Mouse (Mus musculus) A20 (cell line): Measurements from ENCODE around the gene Tspyl1.

Source experiments
- DNase-seq: peaks from one replicate; pipeline ENCODE4 v3.0.0-alpha.2; 2011; ENCODE audit warnings: low read depth, low spot score

Tspyl1 gene

DNA sequence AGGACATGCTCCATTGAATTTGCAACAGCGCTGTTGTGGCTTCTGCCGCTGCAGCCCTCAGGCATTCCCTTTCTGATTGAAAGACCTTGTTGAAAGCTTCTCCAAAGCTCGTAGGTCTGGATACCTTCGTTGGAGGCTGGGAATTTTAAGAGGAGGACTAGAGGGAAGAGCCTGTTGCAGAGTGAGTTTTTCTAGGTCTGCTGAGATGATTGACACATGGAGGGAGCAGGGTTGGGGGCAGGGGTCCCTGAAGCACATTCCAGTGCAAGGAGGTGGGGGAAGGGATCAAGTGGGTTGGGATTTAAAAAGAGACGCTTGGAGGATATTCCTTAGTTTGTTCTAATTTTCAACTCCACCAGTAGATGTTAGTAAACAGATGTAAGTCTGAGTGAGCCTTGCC, 18.4 kb downstream of the Tspyl1 start:
- no peak for DNase-seq

DNA sequence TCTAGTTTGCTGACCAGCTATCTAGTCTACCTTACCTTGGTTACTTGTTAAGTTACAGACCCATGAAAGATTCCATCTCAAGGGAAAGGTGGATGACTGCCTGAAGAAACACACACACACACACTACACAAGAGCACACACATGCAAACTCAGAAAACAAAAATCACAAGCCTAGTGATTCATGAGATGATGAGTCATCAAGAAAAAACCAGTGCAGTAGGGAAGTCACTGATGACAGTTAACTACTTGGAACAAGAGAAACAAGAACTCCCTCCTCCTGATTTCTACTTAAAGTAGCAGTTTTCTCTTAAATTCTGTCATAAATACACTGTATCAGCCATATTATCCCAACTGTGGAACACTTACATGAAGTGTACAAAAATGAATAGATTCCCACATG, 25.1 kb downstream of the Tspyl1 start:
- DNase-seq: no peak

DNA sequence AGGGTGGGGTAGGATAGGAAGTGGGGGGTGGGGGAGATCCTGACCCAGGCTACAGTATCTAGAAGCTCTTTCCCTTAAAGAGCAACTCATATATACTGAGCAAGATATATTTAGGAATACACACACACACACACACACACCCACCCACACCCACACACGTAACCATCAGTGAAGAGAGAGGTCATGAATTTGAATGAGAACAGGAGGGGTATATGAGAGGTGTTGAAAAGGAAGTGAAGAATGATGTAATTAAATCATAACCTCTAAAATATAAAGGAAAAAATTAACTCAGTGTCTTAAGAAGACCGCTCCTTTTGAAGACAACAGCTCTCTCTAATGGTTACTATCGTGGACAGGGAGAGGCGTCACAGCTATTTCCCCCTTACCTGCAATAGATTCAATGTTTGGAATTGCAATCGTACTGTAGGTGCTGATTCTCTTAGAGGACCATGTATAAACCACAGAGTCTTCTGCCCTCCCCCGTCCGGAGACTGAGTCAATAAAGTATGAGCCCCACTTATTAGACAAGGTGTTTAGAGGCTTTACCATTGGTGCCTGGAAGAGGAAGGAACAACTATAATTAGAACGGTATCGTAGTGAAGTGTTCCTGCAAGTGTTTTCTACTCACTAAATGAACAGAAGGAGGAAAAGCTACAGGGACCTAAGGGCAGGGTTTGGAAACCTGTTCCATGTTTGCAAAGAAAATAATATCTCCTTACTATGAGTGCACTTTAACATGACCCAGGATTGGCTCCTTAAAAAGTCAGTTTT, 28.1 kb downstream of the Tspyl1 start:
- no peak for DNase-seq

DNA sequence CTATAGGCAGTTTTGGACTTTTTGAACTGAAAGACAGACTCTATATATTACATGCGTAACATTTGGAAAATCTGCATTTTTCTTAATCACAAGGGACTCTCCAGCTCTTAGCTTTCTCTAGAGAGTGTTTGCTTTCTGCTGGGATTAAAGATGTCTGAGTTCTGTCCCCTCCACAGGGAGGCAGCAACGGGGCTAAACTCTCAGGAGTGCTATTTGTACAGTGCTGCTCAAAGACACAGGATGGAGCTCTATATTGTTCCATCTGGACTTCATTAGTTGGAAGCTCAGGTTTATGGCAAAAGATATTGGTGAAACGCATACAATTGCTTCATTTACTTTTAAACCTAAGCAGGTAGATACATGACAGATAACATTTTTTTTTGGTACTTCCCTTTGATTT, 30.5 kb downstream of the Tspyl1 start:
- no peak for DNase-seq

DNA sequence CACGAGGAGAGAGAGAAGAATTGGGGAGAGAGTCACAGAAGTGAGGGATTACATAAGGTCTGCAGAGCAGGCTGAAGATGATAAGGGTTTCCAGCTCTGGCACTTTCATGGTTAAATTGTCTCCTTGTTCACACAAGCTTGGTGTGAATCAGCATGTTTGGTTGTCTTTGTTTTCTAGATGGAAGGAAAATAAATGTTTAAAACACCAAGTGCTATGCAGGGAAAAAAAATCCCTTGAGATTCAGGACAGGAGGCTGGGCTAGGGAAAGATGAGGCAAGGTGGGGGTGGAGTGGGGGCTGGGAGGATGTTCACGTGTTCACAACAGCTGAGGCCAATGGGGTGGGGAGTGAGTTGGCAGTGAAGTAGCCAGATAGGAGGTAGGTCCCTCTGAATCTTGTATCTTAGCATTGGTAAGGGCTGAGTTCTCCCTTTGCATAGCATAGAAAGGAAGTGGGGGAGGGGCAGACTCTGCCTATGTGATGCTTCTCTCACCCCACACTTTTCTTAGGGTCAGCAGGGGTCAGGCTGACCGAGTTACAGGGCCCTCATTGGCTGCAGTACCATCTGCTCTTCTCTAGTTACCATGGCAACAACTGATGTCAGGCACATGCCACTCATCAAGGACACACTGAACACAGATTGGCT, 34.7 kb downstream of the Tspyl1 start:
- DNase-seq: no peak

DNA sequence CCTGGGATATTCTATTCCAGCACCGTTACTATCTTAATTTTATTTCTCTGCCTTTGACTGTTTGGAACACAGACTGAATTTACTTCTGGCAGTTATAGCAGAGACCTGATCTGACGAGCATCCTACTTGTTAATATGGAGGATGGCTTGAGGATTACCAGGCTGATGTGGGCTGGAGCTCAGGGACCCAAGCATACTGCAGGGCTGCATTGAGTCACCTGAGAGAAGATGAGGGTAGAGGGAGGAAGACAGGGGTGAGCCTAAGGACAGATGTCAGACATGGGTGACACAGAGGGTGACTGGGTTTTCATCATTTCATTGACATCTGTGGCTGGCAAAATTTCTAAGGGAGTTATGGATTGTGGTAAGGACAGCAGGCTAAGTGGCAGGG, 35.2 kb downstream of the Tspyl1 start:
- DNase-seq: no peak

DNA sequence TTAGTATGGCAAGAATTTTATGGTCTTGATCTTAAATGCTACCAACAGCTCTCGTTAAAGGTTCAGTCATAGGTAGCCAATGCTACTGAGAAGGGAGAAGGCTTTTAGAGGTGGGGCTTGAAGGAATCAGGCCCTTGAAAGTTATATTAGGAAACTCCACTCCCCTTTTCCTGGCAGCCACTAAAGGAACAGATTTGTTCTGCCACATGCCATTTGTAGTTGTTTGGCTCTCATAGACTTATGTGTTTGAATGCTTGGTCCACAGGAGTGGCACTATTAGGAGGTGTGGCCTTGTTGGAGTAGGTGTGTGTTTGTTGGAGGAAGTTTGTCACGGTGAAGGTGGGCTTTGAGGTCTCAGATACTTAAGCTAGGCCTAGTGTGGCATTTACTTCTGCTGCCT, 38.8 kb downstream of the Tspyl1 start:
- no peak for DNase-seq

DNA sequence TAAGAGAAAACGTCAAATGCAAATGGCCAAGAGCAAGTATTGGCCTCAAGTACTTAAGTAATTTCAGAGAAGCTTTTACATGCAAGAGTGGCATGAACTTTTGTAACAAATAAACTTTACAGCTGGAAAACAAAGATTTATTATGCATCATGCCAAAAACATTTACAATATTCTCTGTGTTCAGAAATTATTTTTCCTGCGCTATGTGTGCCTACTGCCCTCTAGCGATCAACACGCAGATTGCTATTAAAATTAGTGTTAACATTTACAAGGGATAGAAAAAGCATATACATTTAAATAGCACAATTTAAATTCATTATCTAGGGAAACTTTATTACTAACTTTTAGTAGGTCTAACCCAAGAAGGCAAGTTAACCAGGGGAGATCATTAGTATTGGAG, 44.7 kb downstream of the Tspyl1 start:
- peak; percentile 41 for DNase-seq

DNA sequence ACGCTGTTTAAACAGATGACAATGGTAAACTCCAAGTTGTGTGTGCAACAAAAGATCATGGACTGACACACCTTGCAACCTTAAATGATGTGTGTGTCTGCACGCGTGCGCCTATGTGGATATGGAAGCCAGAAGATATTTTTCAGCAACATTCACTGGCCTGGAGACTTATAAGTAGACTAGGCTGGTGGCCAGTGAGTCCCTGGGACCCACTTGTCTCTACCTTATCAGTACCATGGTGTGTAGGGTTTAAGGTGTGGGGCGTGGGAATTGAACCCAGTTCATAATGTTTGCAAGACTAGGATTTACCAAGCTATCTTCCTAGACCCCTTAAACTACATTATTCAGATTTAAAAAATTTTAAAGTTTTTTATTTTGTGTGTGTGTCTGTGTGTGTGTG, 45.2 kb downstream of the Tspyl1 start:
- no peak for DNase-seq

DNA sequence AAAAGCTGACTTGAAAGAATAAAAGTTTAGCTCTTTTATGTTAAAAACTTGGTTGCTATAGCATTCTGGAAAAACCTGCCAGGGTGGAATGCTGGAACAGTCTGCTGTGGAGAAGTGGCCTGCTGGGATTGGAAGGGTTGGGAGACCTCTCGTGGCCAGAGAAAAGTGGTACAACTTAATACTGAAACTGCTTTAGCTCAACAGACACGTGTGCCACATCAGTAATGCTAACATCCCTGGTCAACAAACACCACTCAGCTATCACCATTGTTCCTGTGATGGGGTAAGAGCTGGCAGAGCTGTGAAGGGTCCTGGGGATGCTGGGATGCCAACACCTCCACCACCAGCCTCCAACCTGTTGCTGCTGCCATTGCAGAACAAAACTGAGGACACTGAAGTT, 46.3 kb downstream of the Tspyl1 start:
- DNase-seq: peak; percentile 43
